Mouse (Mus musculus) ES-Bruce4 (cell line): ENCODE measurements around the gene Arid1a. TPM values are rescaled to one million over a fixed set of nuclear protein-coding genes. Genes with fewer than 3 reads are reported as not detected.

Experiments
- H3K27ac ChIP-seq: 2 replicates; pipeline ENCODE4 v1.5.1; 2012; ENCODE audit warnings: low read length, inconsistent platforms; ENCODE audit not compliant: insufficient read depth
- H3K27me3 ChIP-seq: 2 replicates; pipeline ENCODE4 v1.6.1; 2012; ENCODE audit warnings: mild to moderate bottlenecking, low read length, inconsistent platforms; ENCODE audit not compliant: control insufficient read depth, poor library complexity, insufficient read depth, severe bottlenecking
- H3K36me3 ChIP-seq: 2 replicates; pipeline ENCODE4 v1.6.1; 2012; ENCODE audit warnings: inconsistent platforms, mild to moderate bottlenecking, low read length, moderate library complexity; ENCODE audit not compliant: control insufficient read depth, poor library complexity, insufficient read depth, severe bottlenecking
- H3K4me1 ChIP-seq: one replicate; pipeline ENCODE4 v1.8.1; 2011; ENCODE audit warnings: low read length; ENCODE audit not compliant: control insufficient read depth, insufficient read depth
- H3K4me3 ChIP-seq: 2 replicates; pipeline ENCODE4 v1.5.1; 2011; ENCODE audit warnings: low read depth, mild to moderate bottlenecking, low read length
- H3K9ac ChIP-seq: 2 replicates; pipeline ENCODE4 v1.6.1; 2012; ENCODE audit warnings: low read depth, mild to moderate bottlenecking, inconsistent platforms; ENCODE audit not compliant: poor library complexity, severe bottlenecking
- H3K9me3 ChIP-seq: replicated peaks from 2 replicates; pipeline ENCODE4 v1.6.1; 2012; ENCODE audit warnings: mild to moderate bottlenecking, low read length, inconsistent platforms; ENCODE audit not compliant: control insufficient read depth, poor library complexity, insufficient read depth, severe bottlenecking
- CTCF ChIP-seq: IDR thresholded peaks from one replicate; pipeline ENCODE4 v1.8.1; 2011; ENCODE audit warnings: low read depth, low read length
- EP300 ChIP-seq: IDR thresholded peaks from 2 replicates; pipeline ENCODE4 v1.6.1; 2011; ENCODE audit warnings: low read depth, low read length; ENCODE audit not compliant: insufficient read depth
- POLR2A ChIP-seq: IDR thresholded peaks from one replicate; pipeline ENCODE4 v1.8.1; 2011; ENCODE audit warnings: low read length; ENCODE audit not compliant: insufficient read depth
- polyA plus RNA-seq: library from polyadenylated mRNA; stranded (reverse); fragments of >200 nt; gene quantifications from 2 replicates; pipeline ENCODE4 v1.2.4, GENCODE M21; 2011; ENCODE audit warnings: low read depth; ENCODE audit not compliant: missing spikeins, insufficient read depth, insufficient read length

Arid1a gene
- polyA plus RNA-seq, result 119 and 123 TPM in 2 replicates

GRCm38 (mm10) chr4:133756514-133757268, at the start of gene Arid1a:
Arid1a (minus strand) TSS chr4:133756769.
- no peaks in the 10 kb centered on the region for H3K9me3 ChIP-seq
- no peaks in the 10 kb centered on the region for H3K36me3 ChIP-seq
- H3K9ac ChIP-seq, result peak within 1 kb of the TSS; percentile 99
- peak within 1 kb of the TSS; percentile 89 for H3K4me3 ChIP-seq
- peak within 1 kb of the TSS; percentile 95 for H3K27ac ChIP-seq
- TF ChIP-seq EP300, result peak; percentile 22; the same call in 1 of the 2 replicates
- no peak for TF ChIP-seq POLR2A
- H3K27me3 ChIP-seq, result no peaks in the 10 kb centered on the region
- no peaks in the 10 kb centered on the region for H3K4me1 ChIP-seq

DNA sequence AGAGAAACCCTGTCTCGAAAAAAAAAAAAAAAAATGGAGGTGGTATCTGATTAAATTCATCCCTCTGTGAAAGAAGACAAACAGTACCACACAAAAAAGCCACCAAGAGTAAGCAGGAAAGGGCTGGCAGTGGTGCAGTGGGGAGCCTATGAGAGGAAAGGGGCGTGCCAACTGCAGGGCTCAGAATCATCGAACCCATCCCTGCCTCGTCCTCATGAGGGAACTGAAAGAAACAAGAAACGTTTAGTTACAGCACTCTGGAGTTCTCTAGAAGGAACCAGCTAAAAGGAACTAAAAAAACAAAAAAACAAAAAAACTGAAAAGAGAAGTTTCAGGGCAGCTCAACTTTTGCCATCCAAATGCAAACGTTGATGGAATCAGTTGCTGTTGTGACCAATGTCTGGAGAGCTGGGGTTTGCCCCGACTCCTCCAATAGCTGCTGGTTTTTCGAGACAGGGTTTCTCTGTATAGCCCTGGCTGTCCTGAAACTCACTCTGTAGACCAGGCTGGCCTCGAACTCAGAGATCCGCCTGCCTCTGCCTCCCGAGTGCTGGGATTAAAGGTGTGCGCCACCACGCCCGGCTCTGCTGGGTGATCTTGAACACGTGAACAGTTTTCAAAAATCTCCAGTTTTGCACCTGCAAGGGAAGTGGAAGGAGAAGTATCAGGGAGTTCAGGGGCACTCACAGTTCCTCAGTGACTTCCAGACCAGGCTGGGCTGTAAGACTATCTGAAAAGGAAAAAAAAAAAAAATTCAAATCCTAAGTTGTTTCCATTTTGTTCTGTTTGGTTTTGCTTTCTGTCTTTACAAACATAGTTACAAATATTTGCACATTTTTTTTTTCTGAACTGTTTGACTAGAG, 48.1 kb upstream of the Arid1a start:
- no peak overlapping the region; the same call in 1 of the 2 replicates for H3K9ac ChIP-seq
- TF ChIP-seq POLR2A (no peak), EP300 (no peak), CTCF (no peak)

DNA sequence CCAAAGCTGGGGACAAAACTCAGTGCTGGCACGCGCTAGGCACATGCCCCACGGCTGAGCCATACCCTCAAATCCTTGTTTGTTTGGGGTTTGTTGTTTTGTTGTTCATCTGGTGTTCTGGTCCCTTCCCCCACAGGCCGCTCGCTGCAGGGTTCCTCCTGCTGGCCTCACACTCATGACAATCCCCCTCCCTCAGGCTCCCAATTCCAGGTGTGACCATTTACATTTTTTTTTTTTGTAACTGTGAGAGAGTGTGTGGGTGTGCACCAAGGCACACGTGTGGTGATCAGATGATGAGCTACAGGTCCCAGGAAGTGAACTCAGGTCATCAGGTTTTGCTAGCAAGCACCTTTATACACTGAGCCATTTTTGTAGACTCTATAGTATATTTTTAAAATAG, 44.0 kb upstream of the Arid1a start:
- no peak overlapping the region for H3K9ac ChIP-seq
- H3K27me3 ChIP-seq, result no peaks in the 10 kb centered on the region
- no peaks in the 10 kb centered on the region for H3K36me3 ChIP-seq
- H3K27ac ChIP-seq, result no peak overlapping the region
- H3K4me3 ChIP-seq, result no peak overlapping the region
- H3K4me1 ChIP-seq, result peaks cover 4% of the 10 kb centered on the region
- TF ChIP-seq CTCF (no peak), EP300 (peak; percentile 66)
- H3K9me3 ChIP-seq, result no peaks in the 10 kb centered on the region

More for the DNA sequence above, 48.1 kb upstream of the Arid1a start:
- Histone ChIP-seq H3K27ac (0 out of 2 replicates have a peak overlapping the region, but pooled peaks have one; percentile 52), H3K4me3 (no peak overlapping the region), H3K9me3 (no peaks in the 10 kb centered on the region), H3K27me3 (no peaks in the 10 kb centered on the region), H3K4me1 (peaks cover 4% of the 10 kb centered on the region), H3K36me3 (no peaks in the 10 kb centered on the region)

DNA sequence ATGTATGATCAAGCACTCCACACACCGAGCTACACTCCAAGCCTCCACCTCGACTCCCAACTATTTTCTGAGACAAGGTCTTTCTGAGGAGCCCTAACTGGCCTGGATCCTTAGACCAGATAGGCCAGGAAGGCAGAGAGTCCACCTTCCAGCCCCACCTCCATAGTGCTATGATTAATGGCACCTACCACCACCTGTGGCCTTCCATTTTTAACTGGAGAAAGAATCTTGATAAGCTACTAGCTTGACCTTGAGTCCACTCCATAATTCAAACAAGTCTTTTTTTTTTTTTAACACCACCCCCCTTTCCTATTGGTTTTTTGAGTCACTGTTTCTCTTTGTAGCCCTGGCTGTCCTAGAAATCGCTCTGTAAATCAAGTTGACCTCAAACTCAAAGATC, 36.7 kb upstream of the Arid1a start:
- H3K27ac ChIP-seq, result no peak overlapping the region
- H3K4me1 ChIP-seq, result no peaks in the 10 kb centered on the region
- TF ChIP-seq POLR2A (no peak), EP300 (no peak), CTCF (no peak)
- no peaks in the 10 kb centered on the region for H3K27me3 ChIP-seq
- no peak overlapping the region for H3K9ac ChIP-seq
- no peak overlapping the region for H3K4me3 ChIP-seq
- no peaks in the 10 kb centered on the region for H3K36me3 ChIP-seq
- no peaks in the 10 kb centered on the region for H3K9me3 ChIP-seq

- Histone ChIP-seq H3K36me3 (no peaks in the 10 kb centered on the region), H3K4me1 (no peaks in the 10 kb centered on the region), H3K4me3 (no peak overlapping the region), H3K27ac (no peak overlapping the region), H3K9ac (no peak overlapping the region), H3K9me3 (no peaks in the 10 kb centered on the region), H3K27me3 (no peaks in the 10 kb centered on the region)
- TF ChIP-seq EP300, result no peak
- peak; percentile 24 for TF ChIP-seq CTCF
Observed at GRCm38 (mm10) chr4:133774570-133775554, 18.3 kb upstream of the Arid1a start.
